Mouse (Mus musculus) 416B (cell line): ENCODE data around the gene Pced1b.

Experiments
- DNase-seq: peaks from one replicate; pipeline ENCODE4 v3.0.0; 2011; ENCODE audit warnings: low read depth

Pced1b gene

DNA sequence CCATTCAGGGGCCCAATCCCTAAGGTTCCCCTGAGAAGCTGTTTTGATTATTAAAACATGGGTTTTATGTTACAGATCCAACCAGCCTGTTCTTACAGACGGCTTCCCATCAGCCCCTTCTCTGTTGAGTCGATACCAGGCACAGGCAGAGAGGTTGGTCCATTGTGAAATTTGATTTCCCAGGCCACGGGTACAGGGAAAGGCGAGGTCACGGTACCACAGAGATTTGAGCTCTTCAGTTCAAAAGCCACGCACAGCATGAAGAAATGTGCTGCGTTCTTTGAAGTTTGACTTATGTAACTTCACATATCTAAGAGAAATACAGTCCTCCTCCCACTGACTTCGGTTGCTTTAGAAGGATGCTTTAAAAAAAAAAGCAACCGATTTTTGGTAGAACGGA, 39.8 kb downstream of the Pced1b start:
- DNase-seq = no peak

DNA sequence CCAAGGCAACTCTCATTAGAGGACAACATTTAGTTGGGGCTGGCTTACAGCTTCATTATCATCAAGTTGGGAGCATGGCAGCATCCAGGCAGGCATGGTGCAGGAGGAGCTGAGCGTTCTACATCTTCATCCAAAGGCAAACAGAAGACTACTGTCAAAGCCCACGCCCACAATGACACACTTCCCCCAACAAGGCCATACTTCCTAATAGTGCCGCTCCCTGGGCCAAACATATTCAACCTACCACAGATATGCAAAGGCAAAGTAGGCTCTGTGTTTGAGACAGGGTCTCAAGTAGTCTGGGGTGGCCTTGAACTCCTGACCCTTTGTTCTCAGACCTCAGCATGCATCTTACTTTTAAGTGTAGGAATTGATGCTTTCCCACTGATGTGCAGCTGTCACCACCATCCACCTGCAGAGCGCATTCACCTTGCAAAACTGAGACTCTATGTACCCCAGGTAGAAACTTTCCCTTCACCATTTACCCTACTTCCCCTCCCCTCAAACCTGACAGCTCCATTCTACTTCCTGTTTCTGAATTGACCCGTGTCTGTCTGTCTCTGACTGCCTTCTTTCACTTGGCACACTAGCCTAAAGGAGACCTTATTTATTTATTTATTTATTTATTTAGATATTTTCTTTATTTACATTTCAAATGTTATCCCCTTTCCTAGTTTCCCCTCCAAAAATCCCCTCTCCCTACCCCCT, 40.7 kb downstream of the Pced1b start:
- no peak for DNase-seq

DNA sequence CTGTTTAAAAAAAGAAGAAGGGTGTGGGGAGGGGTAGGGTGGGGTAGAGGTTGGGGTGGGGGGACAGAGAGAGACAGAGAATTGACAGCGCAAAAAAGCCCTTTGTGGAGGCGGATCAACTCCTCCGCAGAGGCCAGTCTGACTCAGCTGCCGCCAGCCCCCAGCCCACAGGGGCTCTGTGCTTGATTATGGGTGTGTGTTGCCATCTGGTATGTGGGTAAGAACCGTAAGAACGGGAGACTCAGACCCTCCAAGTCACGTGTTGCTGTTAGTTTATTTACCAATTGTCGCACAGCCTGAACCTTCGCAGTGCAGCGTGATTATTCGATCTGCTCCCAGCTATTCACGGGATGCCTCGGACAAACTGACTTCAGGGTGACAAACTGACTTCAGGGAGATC, 41.8 kb downstream of the Pced1b start:
- DNase-seq = no peak

DNA sequence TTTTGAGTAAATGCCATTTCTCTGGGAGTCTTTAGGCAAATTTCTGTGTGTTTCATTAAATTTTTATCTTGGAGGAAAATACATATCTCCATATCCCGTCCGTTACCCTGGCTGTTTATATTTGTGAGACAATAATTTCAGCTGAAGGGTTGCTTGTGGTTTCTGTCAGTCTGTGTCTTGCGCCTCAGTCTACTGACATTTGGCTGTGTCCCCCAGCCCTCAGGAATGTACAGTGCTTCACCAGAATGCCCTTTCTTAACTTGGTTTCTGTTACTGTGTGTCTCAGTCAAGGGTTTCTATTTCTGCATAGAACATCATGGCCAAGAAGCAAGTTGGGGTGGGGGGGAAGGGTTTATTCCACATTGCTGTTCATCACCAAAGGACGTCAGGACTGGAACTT, 42.3 kb downstream of the Pced1b start:
- DNase-seq = no peak

DNA sequence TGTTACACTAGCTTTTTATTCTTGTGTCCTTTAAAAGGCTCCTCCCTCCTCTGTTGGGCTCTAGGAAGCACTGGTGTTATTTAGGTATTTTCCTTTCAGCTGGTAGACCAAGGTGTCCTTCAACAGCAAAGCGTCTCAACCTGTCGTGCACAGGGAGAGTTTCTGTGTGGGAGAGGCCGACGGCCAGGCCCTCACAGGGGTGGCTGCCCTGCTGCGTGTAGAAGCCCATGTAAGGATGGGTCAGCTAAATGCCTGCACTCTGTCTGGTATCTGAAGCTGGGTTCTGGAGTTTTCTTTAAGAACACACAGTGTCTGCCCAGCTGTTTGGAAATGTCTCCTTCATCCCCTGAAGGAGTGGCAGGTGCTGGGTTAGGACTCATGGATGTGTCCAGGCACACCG, 43.4 kb downstream of the Pced1b start:
- no peak for DNase-seq

DNA sequence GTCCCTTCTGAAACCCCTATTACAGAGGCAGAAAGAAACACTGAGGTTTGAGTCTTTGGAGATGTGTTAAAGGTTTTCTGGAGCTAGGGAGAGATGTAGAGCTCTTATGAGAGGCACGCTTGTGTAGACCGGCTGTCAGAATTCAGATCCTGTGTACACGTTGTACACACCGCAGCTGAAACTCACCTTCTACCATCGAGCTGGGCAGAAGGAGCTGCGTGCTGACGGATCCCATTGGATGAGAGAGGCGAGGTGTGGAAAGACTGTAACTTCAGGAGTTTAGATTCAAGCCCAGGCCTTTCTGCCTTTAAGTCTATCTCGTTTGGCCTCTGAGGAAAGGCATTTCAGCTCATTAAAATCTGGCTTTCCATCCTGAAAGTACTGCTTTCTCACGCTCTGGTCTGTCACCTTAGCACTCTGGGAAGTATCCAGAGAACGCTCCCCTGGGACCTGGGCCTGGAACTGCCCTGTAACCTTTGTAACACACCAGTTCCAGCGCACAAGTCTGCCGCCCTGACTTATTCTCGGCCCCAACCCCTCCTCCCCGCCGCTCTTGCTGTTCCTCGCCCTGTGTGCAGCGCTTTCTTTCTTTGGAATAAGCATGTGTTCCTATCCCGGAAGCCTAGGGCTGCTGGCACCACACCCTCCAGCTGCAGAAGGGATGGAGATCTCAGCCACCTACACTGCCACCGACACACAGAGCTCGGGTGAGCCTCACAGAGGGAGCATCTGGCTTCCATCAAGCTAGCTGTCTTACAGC, 44.6 kb downstream of the Pced1b start:
- DNase-seq = no peak

DNA sequence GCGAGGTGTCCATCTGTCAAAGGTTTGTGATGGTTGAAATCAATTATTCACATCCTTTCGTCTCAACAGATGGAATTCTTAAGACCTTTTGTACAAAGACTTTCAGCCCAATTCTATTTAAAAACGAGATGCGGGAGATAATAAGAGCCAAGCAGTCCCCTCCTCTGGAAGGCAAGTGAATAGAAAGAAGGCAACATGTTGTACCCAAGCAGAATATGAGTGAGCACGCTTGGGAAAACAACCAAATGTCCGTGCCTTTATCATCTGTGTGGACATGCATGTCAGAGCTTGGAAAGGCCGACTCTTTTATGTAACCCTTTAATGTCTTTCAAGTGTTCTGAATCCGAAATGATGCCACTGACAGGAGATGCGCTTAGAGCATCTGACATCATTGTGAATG, 61.0 kb downstream of the Pced1b start:
- no peak for DNase-seq

DNA sequence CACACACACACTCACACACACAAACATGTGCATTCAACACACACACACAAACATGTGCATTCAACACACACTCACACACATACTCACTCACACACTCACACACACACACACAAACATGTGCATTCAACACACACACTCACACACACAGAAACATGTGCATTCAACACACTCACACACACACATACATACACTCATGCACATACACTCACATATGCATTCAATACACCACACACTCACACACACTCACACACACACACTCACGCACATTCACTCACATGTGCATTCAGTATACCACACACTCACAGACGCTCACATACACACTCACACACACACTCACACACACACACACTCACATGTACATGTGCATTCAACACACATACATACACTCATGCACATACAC, 62.6 kb downstream of the Pced1b start:
- DNase-seq = no peak

DNA sequence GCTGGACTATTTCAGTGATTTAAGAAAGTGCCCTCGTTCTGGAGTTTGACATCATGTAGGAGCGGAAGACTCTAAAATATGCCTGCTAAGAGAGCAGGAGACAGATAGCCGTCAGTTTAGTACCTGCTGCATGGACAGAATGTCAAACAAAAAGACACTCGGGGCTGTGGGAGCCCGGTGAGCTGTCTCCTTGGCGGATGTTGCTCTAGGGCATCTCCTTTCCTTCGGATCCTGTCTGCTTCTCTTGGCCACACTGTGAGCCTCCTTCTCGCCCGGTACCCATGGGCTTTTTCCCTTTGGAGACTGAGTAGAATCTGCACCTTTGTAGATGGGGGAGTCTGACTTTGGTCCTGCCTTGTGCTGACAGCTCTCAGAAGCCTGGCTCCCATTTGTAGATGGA, 63.3 kb downstream of the Pced1b start:
- no peak for DNase-seq

DNA sequence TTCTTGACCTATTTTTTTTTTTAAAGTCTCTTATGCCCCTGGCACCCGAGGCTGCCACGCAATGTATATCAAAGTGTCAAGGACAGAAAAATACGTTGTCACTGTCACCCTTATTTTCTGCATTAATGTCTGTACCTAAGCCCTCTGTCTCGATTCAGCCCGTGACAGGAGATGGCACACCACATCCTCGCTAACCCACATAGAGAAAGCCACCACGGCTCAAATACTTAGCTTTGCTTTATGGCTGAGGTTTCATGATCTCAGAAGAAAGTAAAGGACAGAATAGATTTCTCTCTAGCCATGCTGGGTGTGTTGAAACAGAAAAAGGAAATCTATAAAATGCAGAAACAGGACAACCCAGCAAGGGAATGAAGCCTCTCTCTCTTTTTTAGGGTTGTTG, 64.3 kb downstream of the Pced1b start:
- peak; percentile 44 for DNase-seq

DNA sequence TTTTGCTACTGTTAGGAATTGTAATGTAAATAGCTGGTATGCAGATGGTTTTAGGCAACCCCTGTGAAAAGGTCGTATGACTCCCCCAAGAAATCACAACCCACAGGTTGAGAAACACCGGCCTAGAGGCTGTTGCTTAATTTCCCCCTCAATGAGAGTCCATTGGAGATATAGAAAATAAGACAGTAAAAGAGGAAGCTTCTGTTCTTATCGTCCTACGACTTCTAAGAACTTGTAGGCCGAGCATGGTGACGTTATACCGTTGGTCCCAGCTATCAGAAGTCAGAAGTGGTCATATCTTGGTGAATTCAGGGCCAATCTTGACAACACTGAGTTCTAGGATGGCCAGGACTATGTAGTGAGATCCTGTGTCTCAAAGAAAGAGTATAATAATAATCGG, 65.0 kb downstream of the Pced1b start:
- peak; percentile 87 for DNase-seq

DNA sequence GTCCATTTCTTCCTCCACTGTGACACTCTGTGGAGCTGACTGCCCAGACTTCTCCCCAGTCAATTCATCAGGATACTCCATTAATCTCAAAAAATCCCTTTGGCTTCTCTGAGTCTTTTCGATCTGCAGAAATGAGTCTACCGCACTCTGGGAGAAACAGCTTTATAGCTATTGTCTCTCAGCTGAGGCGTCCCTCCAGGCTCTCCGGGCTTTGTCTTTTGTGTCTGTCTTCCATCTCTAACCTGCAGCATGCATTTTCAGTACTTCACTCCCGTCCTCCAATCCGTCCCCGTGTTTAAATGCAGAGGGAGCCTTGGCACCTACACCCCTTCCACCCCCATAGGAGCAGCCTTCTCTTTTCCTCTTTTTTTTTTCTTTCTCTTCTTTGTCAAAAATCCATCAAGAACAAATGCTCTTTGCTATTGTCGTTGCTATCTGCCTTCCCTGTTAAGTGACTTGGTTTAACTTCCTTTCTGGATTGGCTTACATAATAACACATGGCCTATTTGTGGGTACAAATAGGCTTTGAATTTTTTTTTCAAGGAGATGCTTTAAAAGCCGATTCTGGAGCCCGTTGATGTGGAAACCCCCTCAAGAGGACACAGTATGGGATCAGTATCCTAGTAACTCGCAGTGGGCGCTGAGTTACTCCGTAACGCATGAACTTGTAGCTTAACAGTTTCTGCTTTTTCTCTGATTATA, 68.0 kb downstream of the Pced1b start:
- DNase-seq = no peak

DNA sequence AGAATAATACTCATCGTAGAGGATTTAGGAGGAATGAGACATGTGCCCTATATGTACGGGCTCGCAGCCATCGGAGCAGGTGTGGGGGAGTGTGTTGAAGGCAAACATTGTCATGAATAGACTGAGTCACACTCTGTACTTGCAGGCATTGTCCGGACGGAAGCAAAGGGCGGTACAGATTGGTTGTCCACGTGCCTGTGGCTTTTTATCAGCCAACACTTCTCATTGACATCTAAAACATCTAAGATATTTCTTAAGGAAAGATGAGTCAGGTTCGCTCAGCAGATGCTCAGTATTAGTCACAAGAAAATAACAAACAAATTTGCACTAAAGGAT, 68.5 kb downstream of the Pced1b start:
- peak; percentile 87 for DNase-seq

DNA sequence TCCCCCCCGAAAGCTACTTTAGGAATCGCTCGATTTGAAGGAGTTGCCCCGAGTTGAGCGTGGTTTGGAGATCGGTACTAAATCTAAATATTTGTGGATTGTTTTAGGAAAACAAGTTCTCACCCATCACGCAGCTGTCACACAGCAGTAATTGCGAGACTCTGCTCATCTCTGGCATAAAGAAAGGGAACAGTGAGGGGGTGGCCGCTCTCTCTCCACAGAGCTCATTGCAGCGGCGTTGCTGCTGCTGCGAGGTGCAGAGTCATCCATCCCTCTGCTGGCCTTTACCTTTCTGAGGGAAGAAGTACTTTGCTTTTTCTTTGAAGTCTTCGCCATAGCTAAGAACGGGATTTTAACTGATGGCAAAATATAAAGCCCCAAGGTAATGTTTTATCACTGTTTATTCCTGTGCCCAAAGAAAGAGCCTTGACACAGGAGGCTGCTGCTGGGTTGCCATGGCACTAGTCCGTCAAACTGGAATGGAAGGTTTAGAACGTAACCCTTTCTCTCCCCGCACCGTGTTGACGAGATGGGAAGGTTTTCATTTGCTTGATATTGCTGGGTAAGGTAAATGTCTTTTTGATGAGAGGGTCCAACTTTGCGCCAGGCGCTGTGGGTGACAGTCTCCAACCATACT, 71.6 kb downstream of the Pced1b start:
- DNase-seq = no peak

DNA sequence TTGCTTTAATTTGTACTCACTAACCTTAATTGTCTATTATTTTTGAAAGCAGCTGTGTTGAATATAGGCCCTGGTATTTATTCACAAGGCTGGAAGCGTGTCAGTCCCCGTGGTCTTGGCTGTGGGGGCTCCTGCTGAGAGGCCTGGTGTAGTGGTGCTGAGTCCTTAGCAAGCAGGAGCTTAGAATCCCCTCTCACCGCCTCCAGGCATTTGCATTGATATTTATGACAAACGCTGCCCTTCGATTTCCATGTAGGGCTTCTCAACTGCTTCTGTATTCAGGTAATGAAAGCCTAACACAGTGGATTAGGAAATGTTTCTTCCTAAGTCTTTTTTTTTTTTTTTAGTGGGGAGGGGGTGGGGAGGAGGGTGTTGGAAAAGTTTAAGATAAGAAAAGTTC, 75.9 kb downstream of the Pced1b start:
- DNase-seq = no peak

DNA sequence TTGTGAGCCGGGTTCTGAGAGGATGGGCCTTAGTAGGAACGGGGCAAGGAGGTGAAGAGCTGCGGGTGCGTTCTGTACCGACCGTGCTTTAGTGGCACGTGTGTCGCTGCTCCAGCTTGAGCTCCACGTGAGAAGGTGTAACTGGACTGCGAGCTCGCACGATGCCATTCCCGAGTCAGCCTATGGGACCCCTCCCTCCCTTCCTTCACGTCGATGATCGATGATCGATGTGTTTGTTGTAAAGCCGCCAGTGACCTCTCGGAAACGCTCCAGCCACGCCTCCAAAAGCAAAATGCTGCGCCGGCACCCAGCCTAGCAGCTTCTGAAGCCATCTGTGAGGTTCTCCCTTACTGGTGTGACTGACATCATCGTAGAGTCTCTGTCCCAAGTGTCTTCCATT, 76.6 kb downstream of the Pced1b start:
- no peak for DNase-seq

DNA sequence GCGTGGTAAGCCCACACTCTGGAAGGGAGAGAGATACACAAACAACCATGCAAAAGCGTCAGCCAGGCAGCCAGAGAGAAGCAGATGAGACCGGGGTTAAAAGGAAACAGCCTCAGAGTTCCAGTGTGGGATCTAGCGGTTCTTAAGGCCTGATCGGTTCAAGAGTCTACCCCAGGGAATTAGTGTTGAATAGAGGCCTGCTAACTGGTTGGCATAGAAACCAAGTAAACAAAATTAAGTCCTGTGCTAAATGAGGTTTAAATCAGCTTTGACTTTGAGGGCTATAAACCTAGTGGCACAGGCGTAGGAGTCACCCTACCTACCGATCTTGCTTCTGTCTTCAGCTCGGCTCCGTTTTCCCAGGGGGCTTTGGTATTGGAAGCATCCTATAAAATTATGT, 77.4 kb downstream of the Pced1b start:
- no peak for DNase-seq

DNA sequence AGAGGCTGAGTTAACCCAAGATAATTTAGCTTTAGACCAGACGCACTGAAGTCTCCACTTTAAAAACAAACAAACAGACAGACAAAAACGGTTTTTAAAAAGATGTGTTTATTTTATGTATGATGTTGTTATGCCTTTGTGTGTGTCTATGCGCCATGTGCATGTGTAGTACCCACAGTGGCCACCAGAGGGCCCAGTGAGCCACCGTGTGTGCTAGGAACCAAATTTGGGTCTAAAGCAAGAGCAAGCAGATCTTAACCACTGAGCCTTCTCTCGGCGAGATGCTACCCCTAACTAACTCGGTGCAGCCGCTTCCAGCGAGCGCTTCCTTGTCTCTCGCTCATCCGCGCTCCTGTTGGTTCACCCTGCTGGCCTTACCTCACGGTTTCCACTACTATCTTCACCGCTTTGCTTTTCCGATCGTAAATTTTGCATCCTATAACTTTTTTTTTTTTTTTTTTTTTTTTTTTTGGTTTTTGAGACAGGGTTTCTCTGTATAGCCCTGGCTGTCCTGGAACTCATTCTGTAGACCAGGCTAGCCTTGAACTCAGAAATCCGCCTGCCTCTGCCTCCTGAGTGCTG, 80.7 kb downstream of the Pced1b start:
- peak; percentile 82 for DNase-seq

DNA sequence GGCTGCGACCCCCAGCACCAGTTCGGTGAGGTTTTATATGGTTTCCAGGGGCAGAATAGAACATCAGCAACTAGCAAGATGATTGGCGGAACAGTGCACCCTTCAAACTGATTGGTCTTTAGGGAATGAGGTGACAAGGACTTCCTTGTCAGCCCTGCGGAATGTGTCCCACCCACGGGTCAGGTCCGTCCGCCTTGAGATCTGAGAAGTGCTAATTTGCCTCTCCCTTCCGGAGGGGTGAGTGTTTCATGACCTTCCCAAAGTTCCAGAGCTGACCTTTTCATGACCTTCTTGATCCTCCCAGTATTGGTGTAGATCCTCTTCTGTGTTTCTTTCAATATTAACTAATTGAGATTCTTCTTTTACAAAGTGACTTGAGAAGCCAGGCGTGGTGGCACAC, 85.7 kb downstream of the Pced1b start:
- DNase-seq = no peak

DNA sequence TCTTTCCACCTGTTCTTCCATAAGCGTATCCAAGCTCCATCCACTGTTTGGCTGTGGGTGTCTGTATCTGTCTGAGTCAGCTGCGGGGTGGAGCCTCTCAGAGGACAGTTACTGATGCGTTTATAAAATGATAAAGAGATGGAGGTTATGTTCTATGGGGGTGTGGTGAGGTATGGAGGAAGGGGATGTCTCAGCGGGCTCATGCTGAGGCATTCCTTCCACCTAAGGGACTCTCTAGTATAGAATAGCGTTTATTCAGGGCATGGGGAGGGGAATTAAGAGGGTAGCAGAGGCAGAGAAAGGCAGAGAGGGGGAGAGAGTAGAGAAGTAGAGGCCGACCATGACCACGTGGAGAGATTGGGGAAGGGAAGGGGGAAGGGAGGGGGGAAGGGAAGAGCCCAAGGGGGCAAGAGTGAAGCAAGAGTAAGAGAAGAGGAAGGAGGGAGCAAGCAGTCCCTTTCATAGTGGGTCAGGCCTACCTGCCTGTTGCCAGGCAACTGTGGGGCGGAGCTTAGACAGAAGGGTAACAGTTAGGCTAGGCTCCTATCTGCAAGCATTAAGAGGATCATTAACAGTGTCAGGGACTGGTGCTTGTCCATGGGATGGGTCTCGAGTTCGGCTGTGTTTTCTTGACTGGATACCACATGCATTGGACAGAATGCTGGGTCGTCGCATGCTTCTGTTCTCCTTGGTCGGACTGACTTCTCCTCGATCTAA, 90.9 kb downstream of the Pced1b start:
- DNase-seq = no peak

DNA sequence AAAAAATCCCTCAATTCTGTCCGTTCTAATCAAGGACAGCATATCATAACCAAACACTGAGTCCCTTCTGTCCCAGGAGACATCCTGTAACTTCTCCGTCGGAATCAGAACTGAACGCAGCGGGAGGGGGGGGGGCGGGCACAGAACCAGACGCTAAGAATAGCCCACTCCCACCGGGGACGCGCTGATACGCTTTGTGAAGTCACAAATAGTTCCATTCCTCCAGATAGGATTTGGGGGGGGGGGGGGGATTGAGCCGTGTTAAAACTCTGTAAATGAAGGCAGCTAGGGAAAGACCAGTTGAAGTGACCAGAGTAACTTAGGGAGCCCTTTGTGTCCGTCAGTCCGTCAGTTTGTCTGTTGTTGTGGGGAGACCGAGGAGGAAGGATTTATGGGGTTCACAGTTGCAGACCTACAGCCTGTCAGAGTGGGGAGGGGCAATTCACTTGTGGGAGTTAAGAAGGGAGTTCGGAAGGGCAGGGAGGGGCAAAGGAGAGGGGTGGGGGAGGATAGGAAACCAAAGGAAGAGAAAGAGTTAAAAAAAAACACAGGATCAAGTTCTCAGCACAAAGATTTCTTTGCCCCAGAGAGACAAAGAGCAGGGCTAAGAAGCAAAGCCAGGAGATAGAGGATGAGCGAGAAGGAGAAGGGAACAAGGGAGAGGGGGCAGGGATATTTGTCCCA, 91.6 kb downstream of the Pced1b start:
- no peak for DNase-seq
